Mouse (Mus musculus): ENCODE results near the gene Kng1.
"Not testable (repeated sequence)": the region's sequence is repeated elsewhere in the genome, so short reads cannot be mapped to it uniquely, and the experiment has no call there.

GRCm38 (mm10) chr16:23095581-23095980 lies 37.9 kb downstream of the Kng1 start:
- TF ChIP-seq HCFC1 (IDR thresholded peaks at IDR 0.05; ENCODE audit: borderline replicate concordance, insufficient read depth, low read length); MAFK (IDR thresholded peaks at IDR 0.05; ENCODE audit: insufficient read depth, low read depth, low read length): not testable (repeated sequence)

Measured in ES-E14 (cell line).